Mouse (Mus musculus): ENCODE measurements around the gene Zfp239. TPM values are rescaled to one million over a fixed set of nuclear protein-coding genes. Genes with fewer than 3 reads are reported as not detected.
"Not testable (repeated sequence)": the region's sequence is repeated elsewhere in the genome, so short reads cannot be mapped to it uniquely, and the experiment has no call there.

Gene Zfp239
- polyA plus RNA-seq, 1 experiment from 2014 or later: 3.0 TPM

GRCm38 (mm10) chr6:117871034-117871433 is 9.1 kb downstream of the Zfp239 start:
- Histone ChIP-seq H3K9me3 (replicated peaks; ENCODE audit: control insufficient read depth, low read length) (no peaks in the 10 kb centered on the region), H3K4me2 (ENCODE audit: low read depth, low read length) (no peak overlapping the region), H3K4me1 (ENCODE audit: control insufficient read depth, insufficient read depth, low read length) (no peaks in the 10 kb centered on the region), H3K27ac (ENCODE audit: low read length) (no peak overlapping the region), H3K36me3 (ENCODE audit: control insufficient read depth, insufficient read depth) (no peaks in the 10 kb centered on the region), H3K9ac (ENCODE audit: low read length) (no peak overlapping the region), H3K27me3 (ENCODE audit: control insufficient read depth, insufficient read depth, low read length) (no peaks in the 10 kb centered on the region), H3K4me3 (ENCODE audit: low read length) (no peak overlapping the region)
- ATAC-seq (replicated peaks; ENCODE audit: extremely low read depth, insufficient read depth, low FRiP score): no peak
- WGBS: 65% methylated on average over 14 of the region's 14 CpGs

GRCm38 (mm10) chr6:117873450-117873849 is 11.6 kb downstream of the Zfp239 start:
- not testable (repeated sequence) for H3K27ac ChIP-seq (ENCODE audit: low read length); H3K4me3 ChIP-seq (ENCODE audit: low read length); H3K9me3 ChIP-seq (replicated peaks; ENCODE audit: control insufficient read depth, low read length); H3K4me1 ChIP-seq (ENCODE audit: control insufficient read depth, insufficient read depth, low read length); ATAC-seq (replicated peaks; ENCODE audit: extremely low read depth, insufficient read depth, low FRiP score); H3K4me2 ChIP-seq (ENCODE audit: low read depth, low read length); H3K9ac ChIP-seq (ENCODE audit: low read length); H3K27me3 ChIP-seq (ENCODE audit: control insufficient read depth, insufficient read depth, low read length); H3K36me3 ChIP-seq (ENCODE audit: control insufficient read depth, insufficient read depth)
- WGBS: 88% methylated on average over 7 of the region's 7 CpGs

- ATAC-seq (replicated peaks; ENCODE audit: extremely low read depth, insufficient read depth, low FRiP score): no peak
- Histone ChIP-seq H3K9me3 (replicated peaks; ENCODE audit: control insufficient read depth, low read length) (no peaks in the 10 kb centered on the region), H3K9ac (ENCODE audit: low read length) (no peak overlapping the region), H3K27ac (ENCODE audit: low read length) (no peak overlapping the region), H3K27me3 (ENCODE audit: control insufficient read depth, insufficient read depth, low read length) (no peaks in the 10 kb centered on the region), H3K4me1 (ENCODE audit: control insufficient read depth, insufficient read depth, low read length) (0 out of 2 replicates have a peak, but pooled peaks cover 4% of the 10 kb centered on the region), H3K4me2 (ENCODE audit: low read depth, low read length) (no peak overlapping the region), H3K4me3 (ENCODE audit: low read length) (no peak overlapping the region), H3K36me3 (ENCODE audit: control insufficient read depth, insufficient read depth) (no peaks in the 10 kb centered on the region)
- WGBS: 69% methylated on average over 3 of the region's 3 CpGs
These were observed 12.9 kb downstream of the Zfp239 start for GRCm38 (mm10) chr6:117874621-117875281.

- no peaks in the 10 kb centered on the region for H3K9me3 ChIP-seq (replicated peaks; ENCODE audit: control insufficient read depth, low read length)
- H3K36me3 ChIP-seq (ENCODE audit: control insufficient read depth, insufficient read depth): no peaks in the 10 kb centered on the region
- peak overlapping the region; percentile 92 for H3K9ac ChIP-seq (ENCODE audit: low read length)
- peak overlapping the region; percentile 66 for H3K4me3 ChIP-seq (ENCODE audit: low read length)
- peak overlapping the region; percentile 85 for H3K4me2 ChIP-seq (ENCODE audit: low read depth, low read length)
- H3K4me1 ChIP-seq (ENCODE audit: control insufficient read depth, insufficient read depth, low read length): peaks cover 8% of the 10 kb centered on the region
- 10% methylated on average over 26 of the region's 26 CpGs for WGBS
- ATAC-seq (replicated peaks; ENCODE audit: extremely low read depth, insufficient read depth, low FRiP score): peak; percentile 84
- peak overlapping the region; percentile 100 for H3K27ac ChIP-seq (ENCODE audit: low read length)
- no peaks in the 10 kb centered on the region for H3K27me3 ChIP-seq (ENCODE audit: control insufficient read depth, insufficient read depth, low read length)
These were observed 17.0 kb downstream of the Zfp239 start for GRCm38 (mm10) chr6:117878700-117879407.

GRCm38 (mm10) chr6:117879408-117880115 is 17.7 kb downstream of the Zfp239 start:
- peak overlapping the region; percentile 85 for H3K4me2 ChIP-seq (ENCODE audit: low read depth, low read length)
- no peaks in the 10 kb centered on the region for H3K9me3 ChIP-seq (replicated peaks; ENCODE audit: control insufficient read depth, low read length)
- H3K4me3 ChIP-seq (ENCODE audit: low read length): peak overlapping the region; percentile 66
- peaks cover 8% of the 10 kb centered on the region for H3K4me1 ChIP-seq (ENCODE audit: control insufficient read depth, insufficient read depth, low read length)
- peak; percentile 94 for ATAC-seq (replicated peaks; ENCODE audit: extremely low read depth, insufficient read depth, low FRiP score)
- H3K36me3 ChIP-seq (ENCODE audit: control insufficient read depth, insufficient read depth): no peaks in the 10 kb centered on the region
- H3K27me3 ChIP-seq (ENCODE audit: control insufficient read depth, insufficient read depth, low read length): no peaks in the 10 kb centered on the region
- H3K9ac ChIP-seq (ENCODE audit: low read length): peak overlapping the region; percentile 92
- WGBS: under 1% methylated on average over 67 of the region's 67 CpGs
- H3K27ac ChIP-seq (ENCODE audit: low read length): peak overlapping the region; percentile 100

- peak overlapping the region; percentile 82 for H3K9ac ChIP-seq (ENCODE audit: low read length)
- 42% methylated on average over 3 of the region's 3 CpGs for WGBS
- H3K27ac ChIP-seq (ENCODE audit: low read length): peak overlapping the region; percentile 72
- H3K9me3 ChIP-seq (replicated peaks; ENCODE audit: control insufficient read depth, low read length): no peaks in the 10 kb centered on the region
- H3K36me3 ChIP-seq (ENCODE audit: control insufficient read depth, insufficient read depth): no peaks in the 10 kb centered on the region
- no peak for ATAC-seq (replicated peaks; ENCODE audit: extremely low read depth, insufficient read depth, low FRiP score)
- H3K4me2 ChIP-seq (ENCODE audit: low read depth, low read length): peak overlapping the region; percentile 85
- no peaks in the 10 kb centered on the region for H3K27me3 ChIP-seq (ENCODE audit: control insufficient read depth, insufficient read depth, low read length)
- H3K4me1 ChIP-seq (ENCODE audit: control insufficient read depth, insufficient read depth, low read length): peaks cover 8% of the 10 kb centered on the region
- peak overlapping the region; percentile 66 for H3K4me3 ChIP-seq (ENCODE audit: low read length)
These were observed 18.5 kb downstream of the Zfp239 start for GRCm38 (mm10) chr6:117880394-117880838.

- 80% methylated on average over 7 of the region's 7 CpGs for WGBS
- H3K9me3 ChIP-seq (replicated peaks; ENCODE audit: control insufficient read depth, low read length): no peaks in the 10 kb centered on the region
- H3K9ac ChIP-seq (ENCODE audit: low read length): no peak overlapping the region
- H3K4me1 ChIP-seq (ENCODE audit: control insufficient read depth, insufficient read depth, low read length): peaks cover 8% of the 10 kb centered on the region
- no peak overlapping the region for H3K4me2 ChIP-seq (ENCODE audit: low read depth, low read length)
- no peak overlapping the region for H3K4me3 ChIP-seq (ENCODE audit: low read length)
- no peaks in the 10 kb centered on the region for H3K27me3 ChIP-seq (ENCODE audit: control insufficient read depth, insufficient read depth, low read length)
- no peaks in the 10 kb centered on the region for H3K36me3 ChIP-seq (ENCODE audit: control insufficient read depth, insufficient read depth)
- ATAC-seq (replicated peaks; ENCODE audit: extremely low read depth, insufficient read depth, low FRiP score): no peak
- H3K27ac ChIP-seq (ENCODE audit: low read length): no peak overlapping the region
These were observed 19.3 kb downstream of the Zfp239 start for GRCm38 (mm10) chr6:117881229-117881628.

GRCm38 (mm10) chr6:117881997-117882396 is 20.1 kb downstream of the Zfp239 start:
- Histone ChIP-seq H3K9me3 (replicated peaks; ENCODE audit: control insufficient read depth, low read length) (no peaks in the 10 kb centered on the region), H3K9ac (ENCODE audit: low read length) (no peak overlapping the region), H3K27me3 (ENCODE audit: control insufficient read depth, insufficient read depth, low read length) (no peaks in the 10 kb centered on the region), H3K27ac (ENCODE audit: low read length) (peak overlapping the region; percentile 11; the same call in 1 of the 2 replicates), H3K4me2 (ENCODE audit: low read depth, low read length) (no peak overlapping the region), H3K4me3 (ENCODE audit: low read length) (no peak overlapping the region), H3K4me1 (ENCODE audit: control insufficient read depth, insufficient read depth, low read length) (peaks cover 8% of the 10 kb centered on the region), H3K36me3 (ENCODE audit: control insufficient read depth, insufficient read depth) (no peaks in the 10 kb centered on the region)
- ATAC-seq (replicated peaks; ENCODE audit: extremely low read depth, insufficient read depth, low FRiP score): no peak
- WGBS: 63% methylated on average over 7 of the region's 7 CpGs

GRCm38 (mm10) chr6:117885943-117886342 is 24.0 kb downstream of the Zfp239 start:
- H3K4me3 ChIP-seq (ENCODE audit: low read length): no peak overlapping the region

More at GRCm38 (mm10) chr6:117885943-117886342, 24.0 kb downstream of the Zfp239 start:
- no peaks in the 10 kb centered on the region for H3K9me3 ChIP-seq (replicated peaks; ENCODE audit: control insufficient read depth, low read length)
- WGBS: 76% methylated on average over 2 of the region's 2 CpGs
- no peak overlapping the region for H3K27ac ChIP-seq (ENCODE audit: low read length)
- no peaks in the 10 kb centered on the region for H3K4me1 ChIP-seq (ENCODE audit: control insufficient read depth, insufficient read depth, low read length)
- no peaks in the 10 kb centered on the region for H3K27me3 ChIP-seq (ENCODE audit: control insufficient read depth, insufficient read depth, low read length)
- no peak overlapping the region for H3K4me2 ChIP-seq (ENCODE audit: low read depth, low read length)
- no peak for ATAC-seq (replicated peaks; ENCODE audit: extremely low read depth, insufficient read depth, low FRiP score)
- no peak overlapping the region for H3K9ac ChIP-seq (ENCODE audit: low read length)
- no peaks in the 10 kb centered on the region for H3K36me3 ChIP-seq (ENCODE audit: control insufficient read depth, insufficient read depth)

Measured in heart, embryonic 16.5 days (tissue).